ENCODE assay signal across 9 mouse cellular contexts in the genomic region with DNA sequence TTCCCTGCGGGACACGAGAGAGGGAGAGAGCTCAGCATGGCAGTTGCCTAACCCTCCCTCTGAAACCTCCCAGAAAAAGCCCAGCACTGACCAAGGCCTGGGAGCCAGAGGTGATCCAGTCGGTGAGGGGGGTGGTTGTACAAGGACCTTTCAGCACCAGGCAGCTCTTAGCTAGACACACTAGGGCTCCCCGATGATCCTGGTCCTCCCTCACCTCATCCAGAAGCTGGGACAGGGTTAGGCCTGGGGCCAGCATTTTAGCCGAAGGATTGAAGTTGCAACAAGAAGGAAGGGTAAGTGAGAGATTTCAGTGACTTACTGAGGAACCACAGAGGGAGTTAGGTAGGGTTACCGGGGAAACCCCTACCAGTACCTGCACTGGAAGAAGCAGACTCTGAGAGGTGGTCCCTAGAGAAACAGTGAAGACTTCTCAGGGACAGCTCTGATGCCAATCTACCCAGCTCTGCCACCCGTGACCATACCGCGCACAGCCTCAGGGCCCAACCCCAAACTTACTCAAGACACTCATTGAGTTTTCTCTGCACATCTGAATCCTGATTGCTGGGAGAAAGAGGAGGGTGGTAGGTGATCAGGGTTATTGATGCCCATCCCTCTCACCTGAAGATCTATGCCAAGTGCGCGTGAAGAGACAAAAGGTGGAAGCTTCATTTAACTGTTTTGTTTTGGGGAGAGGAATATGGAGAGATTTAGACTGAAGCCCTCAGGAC. TPM values are rescaled to one million over a fixed set of nuclear protein-coding genes. Genes with fewer than 3 reads are reported as not detected.
A peak's percentile ranks its signal among the peaks of the same experiment; 100 is the strongest.
DNase-seq lines count a peak whose midpoint lies in the region; ATAC-seq and TF ChIP-seq lines count a peak whose summit lies in the region.
"Had no signal": no experiment of that assay in that cellular context is flagged by ENCODE, and none has a peak within 500 bp of the region (broad histone marks: within the 10 kb centered on the region; RNA-seq: fewer than 3 reads in every experiment).

No protein-coding gene starts in this region.

- DNase-seq in heart, adult 18-20 months, result no peak
- DNase-seq in G1E (ENCODE audit: low spot score), result no peak
- DNase-seq in hindbrain, embryonic 10.5 days (ENCODE audit: low spot score), result no peak
- no peak for DNase-seq in adrenal gland, postnatal 4 days (ENCODE audit: low spot score in 2 of 2)
- no peak for DNase-seq in embryo, embryonic 10 days (ENCODE audit: low spot score)
- DNase-seq in kidney, postnatal 4 days, result no peak
- DNase-seq: cerebellum, adult 8-10 months had no signal

- peak overlapping the region; percentile 96 for H3K4me2 ChIP-seq in heart, embryonic 12.5 days

- H3K4me1 ChIP-seq in heart, embryonic 12.5 days (replicated peaks), result peaks cover 22% of the 10 kb centered on the region
- H3K4me1 ChIP-seq in G1E (ENCODE audit: insufficient read depth, low read depth, low read length), result peaks cover 45% of the 10 kb centered on the region
- H3K4me1 ChIP-seq in hindbrain, embryonic 10.5 days (replicated peaks), result peaks cover 33% of the 10 kb centered on the region

- H3K27me3 ChIP-seq in heart, embryonic 12.5 days (replicated peaks), result peaks cover 10% of the 10 kb centered on the region
- H3K27me3 ChIP-seq in G1E (ENCODE audit: insufficient read depth, low read length), result no peaks in the 10 kb centered on the region
- peaks cover 9% of the 10 kb centered on the region for H3K27me3 ChIP-seq in hindbrain, embryonic 10.5 days (ENCODE audit: insufficient read depth, poor library complexity, severe bottlenecking)

- TF ChIP-seq CTCF in G1E (IDR thresholded peaks at IDR 0.05; ENCODE audit: low read depth, low read length), result no peak

- H3K9ac ChIP-seq in heart, embryonic 12.5 days, result peak overlapping the region; percentile 83

- peaks cover 43% of the 10 kb centered on the region for H3K36me3 ChIP-seq in heart, embryonic 12.5 days
- H3K36me3 ChIP-seq in G1E (replicated peaks) (peaks cover 83% of the 10 kb centered on the region), macrophage (ENCODE audit: inconsistent target) (peaks cover 12% of the 10 kb centered on the region; the same call in 1 of the 2 replicates)
- peaks cover 62% of the 10 kb centered on the region for H3K36me3 ChIP-seq in hindbrain, embryonic 10.5 days

- H3K79me2 ChIP-seq in macrophage (ENCODE audit: inconsistent target), result peaks cover 6% of the 10 kb centered on the region; the same call in 1 of the 2 replicates

- no peak for ATAC-seq in heart, embryonic 12.5 days (ENCODE audit: insufficient number of reproducible peaks, low FRiP score)
- ATAC-seq in G1E (ENCODE audit: extremely low read depth, insufficient number of reproducible peaks, low FRiP score, poor library complexity, severe bottlenecking), result no peak

- H3K4me3 ChIP-seq in heart, embryonic 12.5 days, result peak overlapping the region; percentile 75
- H3K4me3 ChIP-seq in G1E (ENCODE audit: low read depth, low read length) (peak overlapping the region; percentile 79; the same call in 1 of the 2 replicates), macrophage (ENCODE audit: inconsistent target) (peak overlapping the region; percentile 94)
- peak overlapping the region; percentile 68 for H3K4me3 ChIP-seq in hindbrain, embryonic 10.5 days

- no peak overlapping the region for H3K27ac ChIP-seq in heart, embryonic 12.5 days (ENCODE audit: poor library complexity, severe bottlenecking)
- no peak overlapping the region for H3K27ac ChIP-seq in hindbrain, embryonic 10.5 days
- no peak overlapping the region for H3K27ac ChIP-seq in macrophage

- no peaks in the 10 kb centered on the region for H3K9me3 ChIP-seq in heart, embryonic 12.5 days (replicated peaks)
- no peaks in the 10 kb centered on the region for H3K9me3 ChIP-seq in G1E (replicated peaks)
- no peaks in the 10 kb centered on the region for H3K9me3 ChIP-seq in hindbrain, embryonic 10.5 days

- 87% methylated on average over 11 of the region's 11 CpGs for WGBS in heart, embryonic 12.5 days
- WGBS in hindbrain, embryonic 10.5 days, result 90% methylated on average over 11 of the region's 11 CpGs
- WGBS in macrophage (ENCODE audit: missing documents), result 95% methylated on average over 11 of the region's 11 CpGs

RNA-seq across cellular contexts. Expression of a gene that starts 1.2 kb away (rescaled TPM):
- 37.6 and 38.1 TPM in 2 replicates for polyA plus RNA-seq in heart, embryonic 12.5 days (2016; fragmentation: Nextera tagmentation; extraction: Ambion mirVana)
- 10 to 100 TPM; 11.0 to 12.6 TPM for total RNA-seq in heart, adult 18-20 months (2021)
- total RNA-seq in G1E (2014; fragmentation: Nextera tagmentation) (44.1 and 51.9 TPM in 2 replicates), G1E (2017) (25.8 and 28.7 TPM in 2 replicates)
- polyA plus RNA-seq in G1E (2012) (47.8 and 65.6 TPM in 2 replicates), macrophage (2018) (14.9 to 20.7 TPM (median 19.5 TPM) in 3 replicates)
- 81.3 and 92.6 TPM in 2 replicates for polyA plus RNA-seq in hindbrain, embryonic 10.5 days (2016; fragmentation: Nextera tagmentation; extraction: Ambion mirVana)
- 10 to 100 TPM in 20 of 26 experiments, 1 to 10 TPM in 6; 7.0 to 27.8 (median 15.8) TPM for total RNA-seq in macrophage (2018; cell fraction: chromatin; rRNA removed)
- 10 to 100 TPM; 13.0 to 23.4 (median 16.7) TPM for total RNA-seq in macrophage (2018; cell fraction: cytosol; rRNA removed)
- total RNA-seq in macrophage (2018; cell fraction: nucleus; rRNA removed), result 10 to 100 TPM in 25 of 26 experiments, 1 to 10 TPM in 1; 8.5 to 28.5 (median 16.7) TPM
- 10 to 100 TPM; 32.2 to 36.0 TPM for total RNA-seq in adrenal gland, postnatal 4 days (2021)

RNA-seq across cellular contexts. Expression of a gene that starts 1.3 kb away (rescaled TPM):
- polyA plus RNA-seq in heart, embryonic 12.5 days (2016; fragmentation: Nextera tagmentation; extraction: Ambion mirVana), result 14.0 and 14.5 TPM in 2 replicates
- total RNA-seq in heart, adult 18-20 months (2021), result 1 to 10 TPM; 7.3 to 7.8 TPM
- total RNA-seq in G1E (2014; fragmentation: Nextera tagmentation) (3.6 and 6.2 TPM in 2 replicates), G1E (2017) (18.5 and 19.6 TPM in 2 replicates)
- polyA plus RNA-seq in G1E (2012) (6.2 and 6.6 TPM in 2 replicates), macrophage (2018) (2.9 to 8.1 TPM (median 6.1 TPM) in 3 replicates)
- 23.3 and 32.2 TPM in 2 replicates for polyA plus RNA-seq in hindbrain, embryonic 10.5 days (2016; fragmentation: Nextera tagmentation; extraction: Ambion mirVana)
- total RNA-seq in macrophage (2018; cell fraction: chromatin; rRNA removed), result 10 to 100 TPM in 4 of 26 experiments, 1 to 10 TPM in 15, under 1 TPM in 1, not detected in 6; 0.87 to 17.4 (median 3.9) TPM
- total RNA-seq in macrophage (2018; cell fraction: cytosol; rRNA removed), result 1 to 10 TPM; 1.8 to 9.4 (median 6.4) TPM
- 10 to 100 TPM in 8 of 26 experiments, 1 to 10 TPM in 17, not detected in 1; 1.1 to 24.7 (median 6.9) TPM for total RNA-seq in macrophage (2018; cell fraction: nucleus; rRNA removed)
- total RNA-seq in adrenal gland, postnatal 4 days (2021), result 10 to 100 TPM; 10.8 TPM

RNA-seq across cellular contexts. Expression of a gene that starts 7.8 kb away (rescaled TPM):
- not detected in 2 replicates for polyA plus RNA-seq in heart, embryonic 12.5 days (2016; fragmentation: Nextera tagmentation; extraction: Ambion mirVana)
- not detected for total RNA-seq in heart, adult 18-20 months (2021)
- total RNA-seq in G1E (2014; fragmentation: Nextera tagmentation) (not detected in 2 replicates), G1E (2017) (not detected in 2 replicates)
- polyA plus RNA-seq in G1E (2012) (0.05 and 0.13 TPM in 2 replicates), macrophage (2018) (not detected in 3 replicates)
- polyA plus RNA-seq in hindbrain, embryonic 10.5 days (2016; fragmentation: Nextera tagmentation; extraction: Ambion mirVana), result 0.14 TPM in 1 of 2 replicates, not detected in the other
- total RNA-seq in macrophage (2018; cell fraction: chromatin; rRNA removed), result not detected
- total RNA-seq in macrophage (2018; cell fraction: cytosol; rRNA removed), result under 1 TPM in 2 of 26 experiments, not detected in 24; 0.11 to 0.15 TPM
- not detected for total RNA-seq in macrophage (2018; cell fraction: nucleus; rRNA removed)
- not detected for total RNA-seq in adrenal gland, postnatal 4 days (2021)

RNA-seq across cellular contexts. Expression of a gene that starts 8.4 kb away (rescaled TPM):
- polyA plus RNA-seq in heart, embryonic 12.5 days (2016; fragmentation: Nextera tagmentation; extraction: Ambion mirVana), result 13.5 and 14.5 TPM in 2 replicates
- 1 to 10 TPM; 1.3 TPM for total RNA-seq in heart, adult 18-20 months (2021)
- total RNA-seq in G1E (2014; fragmentation: Nextera tagmentation), result 9.5 and 16.8 TPM in 2 replicates
- total RNA-seq in G1E (2017), result 10.5 and 13.6 TPM in 2 replicates
- 52.5 and 62.1 TPM in 2 replicates for polyA plus RNA-seq in G1E (2012)
- 40.7 and 44.6 TPM in 2 replicates for polyA plus RNA-seq in hindbrain, embryonic 10.5 days (2016; fragmentation: Nextera tagmentation; extraction: Ambion mirVana)
- 10 to 100 TPM in 7 of 26 experiments, 1 to 10 TPM in 19; 2.8 to 12.7 (median 6.9) TPM for total RNA-seq in macrophage (2018; cell fraction: chromatin; rRNA removed)
- 1 to 10 TPM; 1.5 to 4.3 (median 2.9) TPM for total RNA-seq in macrophage (2018; cell fraction: cytosol; rRNA removed)
- total RNA-seq in macrophage (2018; cell fraction: nucleus; rRNA removed), result 10 to 100 TPM in 1 of 26 experiments, 1 to 10 TPM in 25; 2.4 to 24.0 (median 6.4) TPM
- 1.4 to 6.3 TPM (median 3.2 TPM) in 3 replicates for polyA plus RNA-seq in macrophage (2018)
- total RNA-seq in adrenal gland, postnatal 4 days (2021), result 10 to 100 TPM in 1 of 2 experiments, 1 to 10 TPM in 1; 9.8 to 11.7 TPM

RNA-seq across cellular contexts. Expression of a gene that starts 13.6 kb away (rescaled TPM):
- 0.45 and 0.54 TPM in 2 replicates for polyA plus RNA-seq in heart, embryonic 12.5 days (2016; fragmentation: Nextera tagmentation; extraction: Ambion mirVana)
- total RNA-seq in heart, adult 18-20 months (2021), result 1 to 10 TPM in 1 of 2 experiments, under 1 TPM in 1; 0.12 to 1.1 TPM
- total RNA-seq in G1E (2014; fragmentation: Nextera tagmentation) (2.4 TPM in 1 of 2 replicates, not detected in the other), G1E (2017) (0.22 and 0.35 TPM in 2 replicates)
- polyA plus RNA-seq in G1E (2012) (0.59 and 0.89 TPM in 2 replicates), macrophage (2018) (0.13 TPM in 1 of 3 replicates, not detected in the others)
- polyA plus RNA-seq in hindbrain, embryonic 10.5 days (2016; fragmentation: Nextera tagmentation; extraction: Ambion mirVana), result 2.1 and 4.9 TPM in 2 replicates
- 1 to 10 TPM in 11 of 26 experiments, under 1 TPM in 14, not detected in 1; 0.28 to 2.9 (median 0.86) TPM for total RNA-seq in macrophage (2018; cell fraction: chromatin; rRNA removed)
- under 1 TPM in 17 of 26 experiments, not detected in 9; 0.03 to 0.10 (median 0.06) TPM for total RNA-seq in macrophage (2018; cell fraction: cytosol; rRNA removed)
- 1 to 10 TPM in 5 of 26 experiments, under 1 TPM in 20, not detected in 1; 0.12 to 1.6 (median 0.60) TPM for total RNA-seq in macrophage (2018; cell fraction: nucleus; rRNA removed)
- total RNA-seq in adrenal gland, postnatal 4 days (2021), result 1 to 10 TPM; 4.5 to 4.9 TPM
